Mouse (Mus musculus) hindbrain, embryonic 13.5 days (tissue): ENCODE measurements around the gene Csrnp3. TPM values are rescaled to one million over a fixed set of nuclear protein-coding genes. Genes with fewer than 3 reads are reported as not detected.
A peak's percentile ranks its signal among the peaks of the same experiment; 100 is the strongest.

Experiments
- ATAC-seq: fragments of 200-750 bp; cut with Nextera tagmentation; 2 replicates; pipeline ENCODE4 v1.8.0; 2017; ENCODE audit warnings: moderate TSS enrichment; ENCODE audit not compliant: low FRiP score
- H3K27ac ChIP-seq: fragments of 300-500 bp; sonication (generic); 2 replicates; pipeline ENCODE4 v1.5.1; 2015; ENCODE audit warnings: inconsistent platforms, mild to moderate bottlenecking, moderate library complexity
- H3K27me3 ChIP-seq: fragments of 300-500 bp; sonication (generic); 2 replicates; pipeline ENCODE4 v1.6.1; 2015; ENCODE audit warnings: mild to moderate bottlenecking, inconsistent platforms
- H3K36me3 ChIP-seq: fragments of 300-500 bp; sonication (generic); 2 replicates; pipeline ENCODE4 v1.6.1; 2015; ENCODE audit warnings: mild to moderate bottlenecking, inconsistent platforms
- H3K4me1 ChIP-seq: fragments of 300-500 bp; sonication (generic); replicated peaks from 2 replicates; pipeline ENCODE4 v1.6.1; 2015; ENCODE audit warnings: inconsistent platforms
- H3K4me2 ChIP-seq: fragments of 300-500 bp; sonication (generic); 2 replicates; pipeline ENCODE4 v1.6.1; 2015; ENCODE audit warnings: inconsistent platforms, mild to moderate bottlenecking, moderate library complexity
- H3K4me3 ChIP-seq: fragments of 300-500 bp; sonication (generic); 2 replicates; pipeline ENCODE4 v1.5.1; 2015; ENCODE audit warnings: mild to moderate bottlenecking, inconsistent platforms
- H3K9ac ChIP-seq: fragments of 300-500 bp; sonication (generic); 2 replicates; pipeline ENCODE4 v1.6.1; 2015; ENCODE audit warnings: mild to moderate bottlenecking, inconsistent platforms
- H3K9me3 ChIP-seq: fragments of 300-500 bp; sonication (generic); 2 replicates; pipeline ENCODE4 v1.6.1; 2016; ENCODE audit warnings: inconsistent platforms
- WGBS: fragments of 180-500 bp; shearing (Covaris S2); methylation state at CpG from one replicate; pipeline ENCODE4 v1.1.7; 2015; 5-methylcytosine and 5-hydroxymethylcytosine counted together
- polyA plus RNA-seq: library from polyadenylated mRNA; unstranded; fragments of >200 nt; fragmentation: Nextera tagmentation; extraction: Ambion mirVana; gene quantifications from 2 replicates; pipeline ENCODE4 v1.2.1, GENCODE M21; 2015

The Csrnp3 gene
- polyA plus RNA-seq, 1 experiment from 2014 or later, result 58.0 TPM

DNA sequence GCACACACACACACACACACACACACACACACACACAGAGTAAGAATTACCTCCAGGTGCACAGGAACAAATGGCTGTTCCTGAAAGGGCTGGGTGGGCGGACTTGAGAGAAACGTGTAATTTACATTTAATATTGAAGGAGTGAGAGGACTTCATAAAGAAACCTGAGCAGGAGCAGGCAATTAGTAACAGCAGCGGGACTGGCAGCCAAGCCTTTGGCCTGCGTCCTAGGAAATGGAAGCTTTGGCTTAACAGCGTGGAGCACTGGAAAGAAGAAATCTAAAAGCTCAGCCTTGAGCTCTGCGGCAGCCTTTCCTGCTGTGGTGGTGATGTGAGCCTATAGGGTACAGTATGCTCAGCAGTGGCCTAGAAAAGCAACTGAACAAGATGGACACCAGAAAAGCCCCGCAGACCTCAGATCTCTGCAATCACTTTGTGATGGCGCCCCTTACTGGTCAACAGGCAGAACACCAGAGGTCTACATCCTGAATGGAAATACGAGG, 196.4 kb downstream of the Csrnp3 start:
- H3K27me3 ChIP-seq, result no peaks in the 10 kb centered on the region

DNA sequence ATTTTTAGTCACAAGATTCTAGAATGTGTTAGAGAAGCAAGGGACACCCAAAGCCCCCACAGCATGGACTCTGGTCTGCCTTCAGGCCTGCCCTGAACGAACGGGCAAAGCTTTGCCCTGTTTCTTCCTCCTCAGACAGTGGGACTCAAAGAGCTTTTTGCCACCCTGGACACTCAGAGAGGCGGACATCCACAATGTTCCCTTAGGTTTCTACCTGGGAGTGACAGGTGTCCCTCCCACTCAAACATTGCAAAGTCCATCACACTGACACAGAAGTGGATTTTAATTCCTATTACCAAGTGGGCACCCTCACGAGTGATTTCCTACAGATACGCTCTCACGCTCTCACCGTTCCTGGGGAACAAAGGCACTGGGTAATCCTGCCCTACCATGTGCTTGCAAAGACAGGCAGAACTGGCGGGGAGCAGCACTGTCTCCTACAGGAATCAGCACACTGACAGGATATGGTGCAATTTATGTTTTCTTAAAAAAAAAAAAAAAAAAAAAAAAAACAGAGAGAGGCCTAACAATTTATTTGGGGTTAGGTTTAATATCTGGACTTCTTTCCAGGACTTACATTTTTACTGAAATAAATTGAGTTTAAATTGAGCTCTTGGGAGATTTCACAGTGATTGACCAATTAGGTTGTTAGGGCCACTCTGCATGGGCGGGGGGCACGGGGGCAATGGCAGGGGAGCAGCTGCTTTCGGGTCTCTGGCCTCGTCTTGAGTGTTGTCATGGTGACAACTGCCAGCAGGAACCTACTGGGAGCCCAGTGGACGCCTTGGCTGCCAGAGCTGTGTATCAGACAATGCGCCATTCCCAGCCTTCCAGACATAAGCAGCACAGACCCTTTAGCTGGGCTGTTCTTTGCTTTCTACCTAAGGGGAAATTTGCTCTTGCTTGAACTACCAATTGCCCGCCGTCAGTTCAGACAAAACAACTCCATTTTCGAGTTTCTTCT, 198.2 kb downstream of the Csrnp3 start:
- Histone ChIP-seq H3K9ac (no peak overlapping the region), H3K36me3 (no peaks in the 10 kb centered on the region), H3K27ac (peak overlapping the region; percentile 78), H3K9me3 (no peaks in the 10 kb centered on the region), H3K4me1 (peaks cover 28% of the 10 kb centered on the region), H3K4me3 (no peak overlapping the region), H3K27me3 (no peaks in the 10 kb centered on the region), H3K4me2 (peak overlapping the region; percentile 2; the same call in 1 of the 2 replicates)
- peak; percentile 91 for ATAC-seq
- WGBS, result 20% methylated on average over 17 of the region's 17 CpGs

More for the DNA sequence above, 196.4 kb downstream of the Csrnp3 start:
- 56% methylated on average over 9 of the region's 9 CpGs for WGBS
- Histone ChIP-seq H3K4me1 (peaks cover 28% of the 10 kb centered on the region), H3K36me3 (no peaks in the 10 kb centered on the region), H3K4me2 (0 out of 2 replicates have a peak overlapping the region, but pooled peaks have one; percentile 2), H3K9me3 (no peaks in the 10 kb centered on the region), H3K4me3 (no peak overlapping the region), H3K9ac (no peak overlapping the region), H3K27ac (peak overlapping the region; percentile 77)
- peak; percentile 75 for ATAC-seq

GRCm38 (mm10) chr2:66044405-66045089, 199.0 kb downstream of the Csrnp3 start:
- no peaks in the 10 kb centered on the region for H3K27me3 ChIP-seq
- H3K9ac ChIP-seq, result no peak overlapping the region
- H3K9me3 ChIP-seq, result no peaks in the 10 kb centered on the region
- peak; percentile 21; the same call in 1 of the 2 replicates for ATAC-seq
- no peak overlapping the region for H3K4me3 ChIP-seq
- no peaks in the 10 kb centered on the region for H3K36me3 ChIP-seq
- H3K27ac ChIP-seq, result peak overlapping the region; percentile 71
- H3K4me1 ChIP-seq, result peaks cover 28% of the 10 kb centered on the region
- 82% methylated on average over 12 of the region's 12 CpGs for WGBS
- H3K4me2 ChIP-seq, result peak overlapping the region; percentile 2; the same call in 1 of the 2 replicates

GRCm38 (mm10) chr2:66063291-66063690, 217.7 kb downstream of the Csrnp3 start:
- H3K9me3 ChIP-seq, result no peaks in the 10 kb centered on the region
- no peaks in the 10 kb centered on the region for H3K27me3 ChIP-seq
- no peak for ATAC-seq
- WGBS, result 94% methylated on average over 10 of the region's 10 CpGs
- H3K4me2 ChIP-seq, result no peak overlapping the region
- H3K4me1 ChIP-seq, result no peaks in the 10 kb centered on the region
- no peak overlapping the region for H3K27ac ChIP-seq
- no peaks in the 10 kb centered on the region for H3K36me3 ChIP-seq
- no peak overlapping the region for H3K9ac ChIP-seq
- H3K4me3 ChIP-seq, result no peak overlapping the region

GRCm38 (mm10) chr2:66069454-66069853, 223.9 kb downstream of the Csrnp3 start:
- Histone ChIP-seq H3K27me3 (no peaks in the 10 kb centered on the region), H3K9me3 (no peaks in the 10 kb centered on the region), H3K4me1 (no peaks in the 10 kb centered on the region), H3K36me3 (no peaks in the 10 kb centered on the region), H3K4me3 (no peak overlapping the region), H3K9ac (no peak overlapping the region), H3K27ac (no peak overlapping the region), H3K4me2 (no peak overlapping the region)
- 32% methylated on average over 6 of the region's 6 CpGs for WGBS
- ATAC-seq, result no peak

- H3K27me3 ChIP-seq, result no peaks in the 10 kb centered on the region
- ATAC-seq, result no peak
- WGBS, result 91% methylated on average over 2 of the region's 2 CpGs
- H3K36me3 ChIP-seq, result no peaks in the 10 kb centered on the region
- H3K4me3 ChIP-seq, result no peak overlapping the region
- no peak overlapping the region for H3K27ac ChIP-seq
- H3K9me3 ChIP-seq, result no peaks in the 10 kb centered on the region
- no peaks in the 10 kb centered on the region for H3K4me1 ChIP-seq
- no peak overlapping the region for H3K4me2 ChIP-seq
- no peak overlapping the region for H3K9ac ChIP-seq
Measured at GRCm38 (mm10) chr2:66080731-66081130, 235.2 kb downstream of the Csrnp3 start.

Other genes starting within 250 kb of the Csrnp3 start
- 37.1 and 38.6 TPM in 2 replicates for gene Scn2a, start 225.0 kb upstream of the Csrnp3 start, polyA plus RNA-seq